Mouse (Mus musculus) embryonic facial prominence, embryonic 14.5 days (tissue): ENCODE data around the gene Tmem214. TPM values are rescaled to one million over a fixed set of nuclear protein-coding genes. Genes with fewer than 3 reads are reported as not detected.
A peak's percentile ranks its signal among the peaks of the same experiment; 100 is the strongest.

Experiments
- ATAC-seq: fragments of 200-750 bp; cut with Nextera tagmentation; 2 replicates; pipeline ENCODE4 v1.8.0; 2017; ENCODE audit warnings: low read depth, moderate number of reproducible peaks, moderate TSS enrichment
- DNase-seq: peaks from one replicate; pipeline ENCODE4 v3.0.0-alpha.2; 2015; ENCODE audit warnings: low spot score
- H3K27ac ChIP-seq: fragments of 300-500 bp; sonication (generic); replicated peaks from 2 replicates; pipeline ENCODE4 v1.5.1; 2014; ENCODE audit warnings: low read depth, mild to moderate bottlenecking, low read length, moderate library complexity
- H3K27me3 ChIP-seq: fragments of 300-500 bp; sonication (generic); replicated peaks from 2 replicates; pipeline ENCODE4 v1.6.1; 2014; ENCODE audit warnings: low read length; ENCODE audit not compliant: control insufficient read depth, insufficient read depth
- H3K36me3 ChIP-seq: fragments of 300-500 bp; sonication (generic); 2 replicates; pipeline ENCODE4 v1.6.1; 2014; ENCODE audit warnings: low read length, mixed read lengths; ENCODE audit not compliant: control insufficient read depth, insufficient read depth
- H3K4me1 ChIP-seq: fragments of 300-500 bp; sonication (generic); 2 replicates; pipeline ENCODE4 v1.6.1; 2014; ENCODE audit warnings: antibody characterized with exemption, low read length; ENCODE audit not compliant: control insufficient read depth, insufficient read depth
- H3K4me2 ChIP-seq: fragments of 300-500 bp; sonication (generic); 2 replicates; pipeline ENCODE4 v1.6.1; 2014; ENCODE audit warnings: low read depth, mild to moderate bottlenecking, low read length, moderate library complexity, mixed read lengths
- H3K4me3 ChIP-seq: fragments of 300-500 bp; sonication (generic); 2 replicates; pipeline ENCODE4 v1.5.1; 2014; ENCODE audit warnings: low read depth, mild to moderate bottlenecking, low read length
- H3K9ac ChIP-seq: fragments of 300-500 bp; sonication (generic); 2 replicates; pipeline ENCODE4 v1.6.1; 2014; ENCODE audit warnings: low read depth, mild to moderate bottlenecking, low read length, moderate library complexity, mixed read lengths
- H3K9me3 ChIP-seq: fragments of 300-500 bp; sonication (generic); 2 replicates; pipeline ENCODE4 v1.6.1; 2016; ENCODE audit warnings: low read length; ENCODE audit not compliant: control insufficient read depth
- WGBS: fragments of 180-500 bp; shearing (Covaris S2); extraction: QIAGEN DNeasy Blood & Tissue Kit; methylation state at CpG from one replicate; pipeline ENCODE4 v1.1.7; 2014; 5-methylcytosine and 5-hydroxymethylcytosine counted together
- polyA plus RNA-seq: library from polyadenylated mRNA; unstranded; fragments of >200 nt; fragmentation: Nextera tagmentation; extraction: Ambion mirVana; gene quantifications from 2 replicates; pipeline ENCODE4 v1.2.1, GENCODE M21; 2014

Gene Tmem214
- polyA plus RNA-seq, 1 experiment from 2014 or later, result 77.1 TPM

GRCm38 (mm10) chr5:30866871-30867270 is 941 bp upstream of the Tmem214 start:
- ATAC-seq, result no peak
- Histone ChIP-seq H3K27me3 (no peaks in the 10 kb centered on the region), H3K4me3 (no peak overlapping the region), H3K9ac (no peak overlapping the region), H3K4me2 (no peak overlapping the region), H3K27ac (no peak overlapping the region), H3K4me1 (peaks cover 11% of the 10 kb centered on the region; the same call in 1 of the 2 replicates), H3K9me3 (no peaks in the 10 kb centered on the region), H3K36me3 (peaks cover 45% of the 10 kb centered on the region)
- 92% methylated on average over 3 of the region's 3 CpGs for WGBS
- DNase-seq, result no peak

- peak overlapping the region; percentile 95 for H3K4me3 ChIP-seq
- peaks cover 62% of the 10 kb centered on the region for H3K36me3 ChIP-seq
- peak overlapping the region; percentile 77 for H3K27ac ChIP-seq
- no peaks in the 10 kb centered on the region for H3K27me3 ChIP-seq
- WGBS, result 13% methylated on average over 9 of the region's 9 CpGs
- H3K9me3 ChIP-seq, result no peaks in the 10 kb centered on the region
- peak; percentile 26 for DNase-seq
- H3K9ac ChIP-seq, result peak overlapping the region; percentile 93
- peaks cover 11% of the 10 kb centered on the region; the same call in 1 of the 2 replicates for H3K4me1 ChIP-seq
- H3K4me2 ChIP-seq, result peak overlapping the region; percentile 60
- ATAC-seq, result no peak
Measured at GRCm38 (mm10) chr5:30868981-30869380, 1.2 kb downstream of the Tmem214 start.

GRCm38 (mm10) chr5:30869405-30870130 is 1.8 kb downstream of the Tmem214 start:
- Histone ChIP-seq H3K4me3 (peak overlapping the region; percentile 95), H3K9me3 (no peaks in the 10 kb centered on the region), H3K36me3 (peaks cover 64% of the 10 kb centered on the region), H3K9ac (peak overlapping the region; percentile 93), H3K27me3 (no peaks in the 10 kb centered on the region), H3K4me2 (peak overlapping the region; percentile 60), H3K27ac (peak overlapping the region; percentile 77), H3K4me1 (peaks cover 11% of the 10 kb centered on the region; the same call in 1 of the 2 replicates)
- peak; percentile 95 for ATAC-seq
- under 1% methylated on average over 40 of the region's 63 CpGs for WGBS
- peak; percentile 92 for DNase-seq

GRCm38 (mm10) chr5:30870131-30870406 is 2.3 kb downstream of the Tmem214 start:
- no peak for DNase-seq
- Histone ChIP-seq H3K4me1 (peaks cover 11% of the 10 kb centered on the region; the same call in 1 of the 2 replicates), H3K9ac (peak overlapping the region; percentile 93), H3K4me2 (peak overlapping the region; percentile 60), H3K27me3 (no peaks in the 10 kb centered on the region), H3K36me3 (peaks cover 64% of the 10 kb centered on the region), H3K9me3 (no peaks in the 10 kb centered on the region), H3K4me3 (peak overlapping the region; percentile 95), H3K27ac (peak overlapping the region; percentile 77)
- WGBS, result 14% methylated on average over 2 of the region's 2 CpGs
- ATAC-seq, result no peak

- H3K36me3 ChIP-seq, result peaks cover 72% of the 10 kb centered on the region
- DNase-seq (no peak), ATAC-seq (no peak)
- H3K27me3 ChIP-seq, result no peaks in the 10 kb centered on the region
- H3K4me3 ChIP-seq, result no peak overlapping the region
- no peaks in the 10 kb centered on the region for H3K9me3 ChIP-seq
- peaks cover 11% of the 10 kb centered on the region; the same call in 1 of the 2 replicates for H3K4me1 ChIP-seq
- WGBS, result 94% methylated on average over 9 of the region's 9 CpGs
- H3K9ac ChIP-seq, result no peak overlapping the region
- H3K4me2 ChIP-seq, result no peak overlapping the region
- no peak overlapping the region for H3K27ac ChIP-seq
Measured at GRCm38 (mm10) chr5:30872574-30872973, 4.8 kb downstream of the Tmem214 start.

- DNase-seq (no peak), ATAC-seq (no peak)
- 93% methylated on average over 7 of the region's 7 CpGs for WGBS
- peaks cover 78% of the 10 kb centered on the region for H3K36me3 ChIP-seq
- H3K27ac ChIP-seq, result no peak overlapping the region
- no peak overlapping the region for H3K9ac ChIP-seq
- H3K4me3 ChIP-seq, result no peak overlapping the region
- H3K4me2 ChIP-seq, result no peak overlapping the region
- H3K4me1 ChIP-seq, result peaks cover 5% of the 10 kb centered on the region; the same call in 1 of the 2 replicates
- no peaks in the 10 kb centered on the region for H3K9me3 ChIP-seq
- H3K27me3 ChIP-seq, result no peaks in the 10 kb centered on the region
Measured at GRCm38 (mm10) chr5:30874365-30874764, 6.6 kb downstream of the Tmem214 start.

GRCm38 (mm10) chr5:30878616-30879015 is 10.8 kb downstream of the Tmem214 start:
- Histone ChIP-seq H3K4me1 (no peaks in the 10 kb centered on the region), H3K9me3 (no peaks in the 10 kb centered on the region), H3K4me2 (no peak overlapping the region; the same call in 1 of the 2 replicates), H3K4me3 (no peak overlapping the region), H3K36me3 (peaks cover 46% of the 10 kb centered on the region), H3K27me3 (no peaks in the 10 kb centered on the region), H3K9ac (no peak overlapping the region), H3K27ac (peak overlapping the region; percentile 44)
- 24% methylated on average over 6 of the region's 6 CpGs for WGBS
- ATAC-seq (peak; percentile 38; the same call in 1 of the 2 replicates), DNase-seq (peak; percentile 79)

GRCm38 (mm10) chr5:30879347-30879943 is 11.6 kb downstream of the Tmem214 start:
- H3K27ac ChIP-seq, result peak overlapping the region; percentile 44; the same call in 1 of the 2 replicates
- H3K4me1 ChIP-seq, result no peaks in the 10 kb centered on the region
- no peak overlapping the region for H3K4me3 ChIP-seq
- no peak overlapping the region for H3K4me2 ChIP-seq
- no peak for ATAC-seq
- H3K9ac ChIP-seq, result no peak overlapping the region
- no peaks in the 10 kb centered on the region for H3K9me3 ChIP-seq
- H3K27me3 ChIP-seq, result no peaks in the 10 kb centered on the region
- no peak for DNase-seq
- 71% methylated on average over 5 of the region's 5 CpGs for WGBS
- H3K36me3 ChIP-seq, result peaks cover 37% of the 10 kb centered on the region
